Mouse (Mus musculus): ENCODE measurements at regions not wholly inside any gene's neighbourhood (a gene's known extent, or its start where the extent isn't known, plus 50 kb on each side); places are given as distances from the start of the nearest gene placed in this dataset.

DNA sequence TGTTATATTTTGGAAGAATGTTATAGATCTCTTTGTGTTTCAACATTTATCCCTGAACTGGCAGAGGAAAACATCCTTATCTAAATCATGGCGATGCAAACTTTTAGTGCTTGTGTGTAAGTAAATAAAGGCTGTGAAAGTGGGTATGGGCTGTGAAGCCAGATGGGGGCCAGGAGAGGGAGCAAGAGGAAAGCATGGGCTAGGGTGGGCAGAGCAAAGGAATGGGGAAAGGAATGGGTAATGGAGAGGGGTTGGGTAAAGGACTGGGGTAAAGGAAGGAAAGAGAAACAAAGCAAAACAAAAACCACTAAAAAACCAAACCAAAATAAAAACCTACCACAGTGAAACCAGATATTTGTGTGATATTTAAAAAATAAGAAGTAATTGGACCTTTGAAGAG, 260.5 kb downstream of the Gpd2 start:
- 78% methylated on average over 1 of the region's 1 CpGs for WGBS
- H3K36me3 ChIP-seq (replicated peaks; ENCODE audit: control insufficient read depth, insufficient read depth): no peaks in the 10 kb centered on the region
- no peak overlapping the region for H3K27ac ChIP-seq
- H3K27me3 ChIP-seq (ENCODE audit: control insufficient read depth, insufficient read depth, low read length): no peaks in the 10 kb centered on the region
- H3K4me3 ChIP-seq (replicated peaks; ENCODE audit: low read length): no peak overlapping the region
- H3K4me2 ChIP-seq (replicated peaks): no peak overlapping the region
- ATAC-seq (ENCODE audit: low FRiP score) (no peak), DNase-seq (ENCODE audit: low spot score) (no peak)
- H3K4me1 ChIP-seq (replicated peaks; ENCODE audit: control insufficient read depth, insufficient read depth, low read length): no peaks in the 10 kb centered on the region
- H3K9me3 ChIP-seq (ENCODE audit: control insufficient read depth, low read length): no peaks in the 10 kb centered on the region
- no peak overlapping the region for H3K9ac ChIP-seq

DNA sequence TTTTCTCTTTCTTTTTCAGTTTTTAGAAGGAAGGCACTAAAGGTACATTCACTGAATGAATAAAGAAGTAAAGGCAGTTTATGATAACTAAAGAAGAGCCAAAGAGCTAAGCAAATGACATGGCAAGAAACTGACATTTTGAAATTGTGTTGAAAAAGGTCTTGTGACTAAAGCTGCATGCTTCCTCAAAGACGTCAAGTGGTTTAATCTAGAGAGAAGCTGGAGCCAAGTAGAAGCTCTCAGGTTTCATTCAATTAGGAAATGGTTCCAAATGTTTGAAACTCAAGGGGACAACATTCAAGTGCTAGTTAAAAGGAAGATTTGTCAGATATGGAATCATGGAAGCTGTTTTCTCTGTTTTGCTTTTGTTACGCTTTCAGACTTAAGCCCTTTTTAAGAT, 267.2 kb downstream of the Gpd2 start:
- no peaks in the 10 kb centered on the region for H3K27me3 ChIP-seq (ENCODE audit: control insufficient read depth, insufficient read depth, low read length)
- no peak overlapping the region for H3K4me2 ChIP-seq (replicated peaks)
- DNase-seq (ENCODE audit: low spot score) (no peak), ATAC-seq (ENCODE audit: low FRiP score) (no peak)
- no peaks in the 10 kb centered on the region for H3K36me3 ChIP-seq (replicated peaks; ENCODE audit: control insufficient read depth, insufficient read depth)
- H3K9ac ChIP-seq: no peak overlapping the region
- H3K27ac ChIP-seq: no peak overlapping the region
- 85% methylated on average over 2 of the region's 2 CpGs for WGBS
- no peaks in the 10 kb centered on the region for H3K4me1 ChIP-seq (replicated peaks; ENCODE audit: control insufficient read depth, insufficient read depth, low read length)
- H3K4me3 ChIP-seq (replicated peaks; ENCODE audit: low read length): no peak overlapping the region
- H3K9me3 ChIP-seq (ENCODE audit: control insufficient read depth, low read length): no peaks in the 10 kb centered on the region

DNA sequence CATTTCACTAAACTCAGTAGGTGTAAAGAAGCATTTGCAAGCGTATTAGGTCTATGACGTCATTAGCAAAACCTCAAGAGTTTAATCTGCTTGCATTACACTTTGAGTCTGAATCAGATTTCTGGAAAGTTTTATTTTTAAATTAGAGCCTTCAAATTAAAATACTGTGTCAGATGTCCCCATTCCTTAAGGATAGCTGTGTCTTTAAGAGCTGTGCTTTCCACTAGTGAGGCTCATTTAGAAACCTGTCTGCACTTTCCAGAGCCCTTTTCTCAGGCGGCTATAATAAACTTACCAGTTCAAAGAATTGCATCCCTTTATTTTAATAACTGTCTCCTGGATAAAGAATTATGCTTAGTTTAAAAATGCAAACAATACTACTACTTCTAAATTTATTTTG, 285.0 kb downstream of the Gpd2 start:
- DNase-seq (ENCODE audit: low spot score) (no peak), ATAC-seq (ENCODE audit: low FRiP score) (no peak)
- Histone ChIP-seq H3K9ac (no peak overlapping the region), H3K9me3 (ENCODE audit: control insufficient read depth, low read length) (no peaks in the 10 kb centered on the region), H3K27ac (no peak overlapping the region), H3K27me3 (ENCODE audit: control insufficient read depth, insufficient read depth, low read length) (no peaks in the 10 kb centered on the region), H3K4me2 (replicated peaks) (no peak overlapping the region), H3K36me3 (replicated peaks; ENCODE audit: control insufficient read depth, insufficient read depth) (no peaks in the 10 kb centered on the region), H3K4me3 (replicated peaks; ENCODE audit: low read length) (no peak overlapping the region), H3K4me1 (replicated peaks; ENCODE audit: control insufficient read depth, insufficient read depth, low read length) (no peaks in the 10 kb centered on the region)
- WGBS: 58% methylated on average over 3 of the region's 3 CpGs

DNA sequence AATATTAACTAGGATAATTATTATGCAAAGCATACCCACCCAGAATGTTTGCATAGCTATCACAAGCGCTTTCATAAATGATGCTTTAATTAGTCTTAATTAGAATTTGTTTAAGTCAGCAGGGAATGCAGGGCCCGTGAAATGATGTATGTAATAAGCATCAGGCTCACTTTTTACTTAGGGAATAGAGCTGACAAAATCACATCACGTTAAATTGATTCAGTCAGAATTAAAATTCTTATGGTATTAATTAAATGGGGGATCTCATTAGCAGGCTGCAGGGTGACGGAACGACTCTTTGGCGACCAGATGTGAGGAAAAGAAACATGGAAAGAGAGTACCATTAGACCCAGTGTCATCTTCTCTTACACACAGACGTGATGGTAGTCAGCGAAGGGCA, 285.5 kb downstream of the Gpd2 start:
- Histone ChIP-seq H3K9me3 (ENCODE audit: control insufficient read depth, low read length) (no peaks in the 10 kb centered on the region), H3K27me3 (ENCODE audit: control insufficient read depth, insufficient read depth, low read length) (no peaks in the 10 kb centered on the region), H3K9ac (no peak overlapping the region), H3K4me1 (replicated peaks; ENCODE audit: control insufficient read depth, insufficient read depth, low read length) (no peaks in the 10 kb centered on the region), H3K36me3 (replicated peaks; ENCODE audit: control insufficient read depth, insufficient read depth) (no peaks in the 10 kb centered on the region), H3K4me2 (replicated peaks) (no peak overlapping the region), H3K4me3 (replicated peaks; ENCODE audit: low read length) (no peak overlapping the region), H3K27ac (no peak overlapping the region)
- WGBS: 38% methylated on average over 8 of the region's 8 CpGs
- DNase-seq (ENCODE audit: low spot score) (peak; percentile 46), ATAC-seq (ENCODE audit: low FRiP score) (peak; percentile 83)

DNA sequence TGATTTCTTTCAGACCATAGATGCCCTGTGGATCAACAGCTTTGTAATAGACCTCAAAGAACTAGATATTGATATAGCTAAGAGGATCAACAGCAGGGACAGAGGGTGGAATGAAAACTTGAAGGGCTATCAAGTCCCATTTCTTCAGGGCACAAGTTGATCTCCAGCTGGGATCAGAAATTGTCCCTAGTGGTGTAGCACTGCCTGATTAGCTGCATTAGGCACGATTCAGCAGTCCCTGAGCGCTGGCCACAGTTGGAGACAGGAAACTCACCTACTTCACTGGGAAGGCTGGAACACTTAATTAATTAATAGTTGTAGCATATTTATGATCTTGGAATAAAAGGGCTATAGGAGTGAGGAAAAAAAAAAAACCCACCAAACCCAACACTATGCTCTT, 290.5 kb downstream of the Gpd2 start:
- Histone ChIP-seq H3K4me3 (replicated peaks; ENCODE audit: low read length) (no peak overlapping the region), H3K4me1 (replicated peaks; ENCODE audit: control insufficient read depth, insufficient read depth, low read length) (no peaks in the 10 kb centered on the region), H3K4me2 (replicated peaks) (no peak overlapping the region), H3K9ac (no peak overlapping the region), H3K9me3 (ENCODE audit: control insufficient read depth, low read length) (no peaks in the 10 kb centered on the region), H3K27ac (no peak overlapping the region), H3K27me3 (ENCODE audit: control insufficient read depth, insufficient read depth, low read length) (no peaks in the 10 kb centered on the region), H3K36me3 (replicated peaks; ENCODE audit: control insufficient read depth, insufficient read depth) (no peaks in the 10 kb centered on the region)
- ATAC-seq (ENCODE audit: low FRiP score) (no peak), DNase-seq (ENCODE audit: low spot score) (no peak)
- 38% methylated on average over 2 of the region's 2 CpGs for WGBS

DNA sequence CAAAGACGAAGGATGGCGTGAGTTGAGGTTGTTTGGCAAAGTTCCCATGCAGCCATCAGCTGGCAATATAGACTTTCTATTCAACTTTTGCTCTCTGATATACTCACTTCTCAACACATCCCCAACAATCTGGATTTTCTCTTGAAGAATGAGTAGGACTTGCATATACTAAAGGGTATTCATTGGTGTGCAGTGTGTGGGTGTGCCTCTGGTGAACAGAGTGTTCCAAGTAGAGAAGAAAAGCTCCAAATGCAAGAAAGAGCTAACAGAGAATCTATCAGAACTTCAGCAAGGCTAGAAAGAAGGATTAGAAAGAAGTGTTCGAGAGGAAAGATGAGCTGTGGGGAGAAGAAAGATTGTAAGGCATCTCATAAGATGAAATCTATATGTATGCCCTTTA, 302.4 kb downstream of the Gpd2 start:
- DNase-seq (ENCODE audit: low spot score) (no peak), ATAC-seq (ENCODE audit: low FRiP score) (no peak)
- no peak overlapping the region for H3K9ac ChIP-seq
- no peak overlapping the region for H3K27ac ChIP-seq
- no peaks in the 10 kb centered on the region for H3K4me1 ChIP-seq (replicated peaks; ENCODE audit: control insufficient read depth, insufficient read depth, low read length)
- H3K4me3 ChIP-seq (replicated peaks; ENCODE audit: low read length): no peak overlapping the region
- 91% methylated on average over 3 of the region's 3 CpGs for WGBS
- no peaks in the 10 kb centered on the region for H3K9me3 ChIP-seq (ENCODE audit: control insufficient read depth, low read length)
- no peaks in the 10 kb centered on the region for H3K27me3 ChIP-seq (ENCODE audit: control insufficient read depth, insufficient read depth, low read length)
- no peaks in the 10 kb centered on the region for H3K36me3 ChIP-seq (replicated peaks; ENCODE audit: control insufficient read depth, insufficient read depth)
- H3K4me2 ChIP-seq (replicated peaks): no peak overlapping the region

DNA sequence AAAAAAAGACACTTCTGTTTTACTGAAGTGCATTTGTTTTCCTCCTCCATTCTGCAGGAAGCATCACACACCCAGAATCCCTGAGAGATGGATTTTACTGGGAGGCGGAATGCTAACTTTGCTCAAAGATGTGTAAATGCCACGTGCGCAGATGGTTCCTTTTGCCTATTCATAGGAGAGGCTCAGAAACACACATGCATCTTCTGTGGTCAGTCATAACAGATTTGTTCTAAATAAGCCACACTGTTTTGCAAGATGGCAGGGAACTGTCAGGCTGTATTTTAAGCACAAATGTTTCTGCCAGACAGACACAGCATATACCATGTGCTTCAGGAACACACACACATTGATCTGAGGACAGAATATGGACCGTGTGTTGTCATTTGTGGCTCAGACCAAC, 327.8 kb downstream of the Gpd2 start:
- no peak for ATAC-seq (ENCODE audit: low FRiP score)
- 86% methylated on average over 4 of the region's 4 CpGs for WGBS
- Histone ChIP-seq H3K9ac (no peak overlapping the region), H3K4me3 (replicated peaks; ENCODE audit: low read length) (no peak overlapping the region), H3K4me1 (replicated peaks; ENCODE audit: control insufficient read depth, insufficient read depth, low read length) (no peaks in the 10 kb centered on the region), H3K4me2 (replicated peaks) (no peak overlapping the region), H3K27ac (no peak overlapping the region), H3K9me3 (ENCODE audit: control insufficient read depth, low read length) (peaks cover 4% of the 10 kb centered on the region; the same call in 1 of the 2 replicates), H3K36me3 (replicated peaks; ENCODE audit: control insufficient read depth, insufficient read depth) (no peaks in the 10 kb centered on the region), H3K27me3 (ENCODE audit: control insufficient read depth, insufficient read depth, low read length) (no peaks in the 10 kb centered on the region)
- no peak for DNase-seq (ENCODE audit: low spot score)

DNA sequence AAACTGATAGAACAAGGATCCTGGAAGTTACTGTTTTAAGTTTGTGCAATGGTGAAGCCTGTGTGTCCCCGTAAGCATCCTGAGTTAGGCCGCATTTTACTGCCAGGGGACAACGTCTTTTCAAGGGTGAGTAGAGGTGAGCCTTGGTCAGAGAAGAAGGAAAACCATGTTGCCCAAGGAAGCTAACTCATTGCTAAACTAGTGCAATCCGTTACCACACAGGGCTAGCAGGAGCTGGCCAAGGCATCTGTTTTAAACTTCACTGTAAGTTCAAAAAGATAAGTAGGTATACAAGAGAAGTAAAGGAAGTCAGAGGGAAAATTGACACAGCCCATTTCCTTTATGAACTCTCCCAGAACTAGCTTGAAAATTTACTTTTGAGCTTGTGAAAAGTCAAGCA, 328.7 kb downstream of the Gpd2 start:
- DNase-seq (ENCODE audit: low spot score): no peak
- H3K4me3 ChIP-seq (replicated peaks; ENCODE audit: low read length): no peak overlapping the region
- H3K9me3 ChIP-seq (ENCODE audit: control insufficient read depth, low read length): peaks cover 4% of the 10 kb centered on the region; the same call in 1 of the 2 replicates
- H3K4me2 ChIP-seq (replicated peaks): no peak overlapping the region
- H3K27ac ChIP-seq: no peak overlapping the region
- no peaks in the 10 kb centered on the region for H3K4me1 ChIP-seq (replicated peaks; ENCODE audit: control insufficient read depth, insufficient read depth, low read length)
- WGBS: 88% methylated on average over 4 of the region's 4 CpGs
- no peaks in the 10 kb centered on the region for H3K27me3 ChIP-seq (ENCODE audit: control insufficient read depth, insufficient read depth, low read length)
- ATAC-seq (ENCODE audit: low FRiP score): no peak
- no peak overlapping the region for H3K9ac ChIP-seq
- H3K36me3 ChIP-seq (replicated peaks; ENCODE audit: control insufficient read depth, insufficient read depth): no peaks in the 10 kb centered on the region

DNA sequence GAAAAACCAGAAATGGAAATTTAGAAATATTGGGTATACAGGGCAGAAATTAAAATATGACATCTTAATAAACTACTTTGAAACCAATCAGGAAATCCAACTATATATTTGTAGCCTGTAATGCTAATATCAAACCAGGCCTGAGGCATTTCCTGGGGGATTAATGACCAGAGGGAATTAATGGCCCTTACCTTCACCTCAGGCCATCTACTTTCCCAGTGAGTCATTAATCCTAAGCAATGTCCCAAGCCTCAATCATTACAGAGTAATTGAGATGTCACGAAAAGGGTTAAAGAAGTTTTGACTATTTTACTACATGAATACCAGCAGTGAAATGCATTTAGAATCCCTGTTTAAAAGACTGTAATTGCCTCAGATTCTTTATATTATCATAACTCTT, 329.7 kb downstream of the Gpd2 start:
- Histone ChIP-seq H3K27ac (no peak overlapping the region), H3K36me3 (replicated peaks; ENCODE audit: control insufficient read depth, insufficient read depth) (no peaks in the 10 kb centered on the region), H3K4me1 (replicated peaks; ENCODE audit: control insufficient read depth, insufficient read depth, low read length) (no peaks in the 10 kb centered on the region), H3K4me3 (replicated peaks; ENCODE audit: low read length) (no peak overlapping the region), H3K9ac (no peak overlapping the region), H3K9me3 (ENCODE audit: control insufficient read depth, low read length) (0 out of 2 replicates have a peak, but pooled peaks cover under 1% of the 10 kb centered on the region), H3K4me2 (replicated peaks) (no peak overlapping the region), H3K27me3 (ENCODE audit: control insufficient read depth, insufficient read depth, low read length) (no peaks in the 10 kb centered on the region)
- DNase-seq (ENCODE audit: low spot score) (no peak), ATAC-seq (ENCODE audit: low FRiP score) (no peak)
- 84% methylated on average over 1 of the region's 1 CpGs for WGBS

DNA sequence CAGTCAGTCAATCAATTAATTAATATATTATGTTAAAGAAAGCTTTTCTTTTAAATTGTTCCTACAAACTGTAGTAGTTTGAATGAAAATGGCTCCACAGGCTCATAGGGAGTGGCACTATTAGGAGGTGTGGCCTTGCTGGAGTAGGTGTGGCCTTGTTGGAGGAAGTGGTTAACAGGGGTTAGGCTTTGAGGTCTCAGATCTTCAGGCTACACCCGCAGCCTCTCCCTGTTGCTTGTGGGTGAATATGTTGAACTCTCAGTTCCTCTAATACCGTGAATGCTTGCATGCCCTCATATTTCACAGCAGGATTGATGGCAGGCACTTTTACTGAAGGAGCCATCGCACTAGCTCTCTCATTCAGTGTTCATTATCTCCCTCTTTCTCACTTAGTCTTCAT, 349.6 kb downstream of the Gpd2 start:
- H3K27ac ChIP-seq: no peak overlapping the region
- no peak overlapping the region for H3K4me3 ChIP-seq (replicated peaks; ENCODE audit: low read length)
- WGBS: 88% methylated on average over 3 of the region's 3 CpGs
- no peaks in the 10 kb centered on the region for H3K4me1 ChIP-seq (replicated peaks; ENCODE audit: control insufficient read depth, insufficient read depth, low read length)
- no peaks in the 10 kb centered on the region for H3K9me3 ChIP-seq (ENCODE audit: control insufficient read depth, low read length)
- ATAC-seq (ENCODE audit: low FRiP score): no peak
- no peak overlapping the region for H3K9ac ChIP-seq
- H3K4me2 ChIP-seq (replicated peaks): no peak overlapping the region
- no peak for DNase-seq (ENCODE audit: low spot score)
- H3K36me3 ChIP-seq (replicated peaks; ENCODE audit: control insufficient read depth, insufficient read depth): no peaks in the 10 kb centered on the region
- no peaks in the 10 kb centered on the region for H3K27me3 ChIP-seq (ENCODE audit: control insufficient read depth, insufficient read depth, low read length)
